Mouse (Mus musculus) brain, embryonic 14.5 days (tissue): Measurements from ENCODE around the gene Pfas.

ENCODE experiments used
- CTCF ChIP-seq: fragments of 200-500 bp; IDR thresholded peaks from 2 replicates; pipeline ENCODE4 v1.5.1; 2012; ENCODE audit warnings: inconsistent platforms, mild to moderate bottlenecking, moderate library complexity, borderline replicate concordance; ENCODE audit not compliant: insufficient read depth, insufficient read length; ENCODE audit errors: extremely low read depth
- POLR2A ChIP-seq: fragments of 200-500 bp; IDR thresholded peaks from 2 replicates; pipeline ENCODE4 v1.6.1; 2012; ENCODE audit warnings: mild to moderate bottlenecking, inconsistent platforms, borderline replicate concordance; ENCODE audit not compliant: poor library complexity, insufficient read depth, insufficient read length, severe bottlenecking; ENCODE audit errors: extremely low read depth

DNA sequence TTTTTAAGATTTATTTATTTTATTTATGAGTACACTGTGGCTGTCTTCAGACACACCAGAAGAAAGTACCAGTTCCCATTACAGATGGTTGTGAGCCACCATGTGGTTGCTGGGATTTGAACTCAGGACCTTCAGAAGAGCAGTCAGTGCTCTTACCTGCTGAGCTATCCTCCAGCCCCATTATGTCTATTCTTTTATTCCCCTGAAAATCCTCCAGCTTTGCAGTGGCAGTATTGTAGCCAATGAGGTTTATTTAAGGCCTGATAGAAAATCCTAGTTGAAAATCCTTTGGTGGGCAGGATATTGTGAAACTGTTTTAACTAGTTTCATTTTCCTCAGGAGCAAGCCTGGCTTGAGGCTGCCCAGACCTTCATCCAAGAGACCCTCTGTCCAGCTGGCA lies 12.4 kb upstream of the Pfas start:
- no peak for TF ChIP-seq CTCF
- no peak for TF ChIP-seq POLR2A
